Mouse (Mus musculus) bone marrow, adult 2 months (tissue): Measurements from ENCODE around the gene Slirp.

Source experiments
- CTCF ChIP-seq: fragments of 200-500 bp; IDR thresholded peaks from 2 replicates; pipeline ENCODE4 v1.5.1; 2011; ENCODE audit warnings: low read length, control low read depth; ENCODE audit not compliant: control insufficient read depth, insufficient read depth
- POLR2A ChIP-seq: fragments of 200-500 bp; IDR thresholded peaks from 2 replicates; pipeline ENCODE4 v1.6.1; 2011; ENCODE audit warnings: low read depth, mild to moderate bottlenecking, control low read depth, low read length, borderline replicate concordance; ENCODE audit not compliant: control insufficient read depth

- TF ChIP-seq CTCF: no peak
- TF ChIP-seq POLR2A: no peak
These were observed 21.1 kb downstream of the Slirp start for GRCm38 (mm10) chr12:87464678-87465297.
